8 mouse cellular contexts compared by ENCODE assay signal in genomic region chr7:35584786-35585190, GRCm38 (mm10). TPM values are rescaled to one million over a fixed set of nuclear protein-coding genes. Genes with fewer than 3 reads are reported as not detected.
DNase-seq lines count a peak whose midpoint lies in the region; ATAC-seq lines count a peak whose summit lies in the region.

No protein-coding gene starts in this region.

- H3K9me3 ChIP-seq in forebrain, embryonic 15.5 days: no peaks in the 10 kb centered on the region
- no peaks in the 10 kb centered on the region for H3K9me3 ChIP-seq in kidney, embryonic 15.5 days (replicated peaks)

- WGBS in forebrain, embryonic 15.5 days: under 1% methylated on average over 50 of the region's 50 CpGs
- under 1% methylated on average over 50 of the region's 50 CpGs for WGBS in kidney, embryonic 15.5 days

- ATAC-seq in forebrain, embryonic 15.5 days (replicated peaks): no peak
- no peak for ATAC-seq in kidney, embryonic 15.5 days (replicated peaks; ENCODE audit: low FRiP score)

- DNase-seq in gastrocnemius, adult 18-20 months (ENCODE audit: low spot score): peak; percentile 5
- no peak for DNase-seq in gastrocnemius, postnatal 36 days
- peak; percentile 40 for DNase-seq in T-cell, adult 2 months (ENCODE audit: low spot score)
- DNase-seq in lung, postnatal 25 days (ENCODE audit: low spot score): peak; percentile 4
- peak; percentile 46 to 78 for DNase-seq in spleen, postnatal 4 days (ENCODE audit: low spot score in 2 of 2)
- DNase-seq in layer of hippocampus, adult 18-20 months (ENCODE audit: low spot score in 2 of 2): no peak

- peak overlapping the region; percentile 51 for H3K9ac ChIP-seq in forebrain, embryonic 15.5 days (replicated peaks)
- peak overlapping the region; percentile 35; the same call in 1 of the 2 replicates for H3K9ac ChIP-seq in kidney, embryonic 15.5 days

- intact Hi-C loops in gastrocnemius, postnatal 36 days (cut with DNase I): loop anchor here (5.0 kb wide), 1 partner anchor 53 kb away; no protein-coding TSS in a partner anchor

- H3K4me1 ChIP-seq in forebrain, embryonic 15.5 days: peaks cover 25% of the 10 kb centered on the region
- H3K4me1 ChIP-seq in kidney, embryonic 15.5 days: peaks cover 27% of the 10 kb centered on the region

- peaks cover 35% of the 10 kb centered on the region for H3K27me3 ChIP-seq in forebrain, embryonic 15.5 days
- peaks cover 46% of the 10 kb centered on the region for H3K27me3 ChIP-seq in kidney, embryonic 15.5 days

- H3K27ac ChIP-seq in forebrain, embryonic 15.5 days (replicated peaks): no peak overlapping the region
- H3K27ac ChIP-seq in kidney, embryonic 15.5 days: no peak overlapping the region

- H3K36me3 ChIP-seq in forebrain, embryonic 15.5 days: no peaks in the 10 kb centered on the region
- no peaks in the 10 kb centered on the region for H3K36me3 ChIP-seq in kidney, embryonic 15.5 days

- H3K4me3 ChIP-seq in forebrain, embryonic 15.5 days: peak overlapping the region; percentile 83
- peak overlapping the region; percentile 92 for H3K4me3 ChIP-seq in kidney, embryonic 15.5 days (replicated peaks)

- peak overlapping the region; percentile 100 for H3K4me2 ChIP-seq in forebrain, embryonic 15.5 days (replicated peaks)
- H3K4me2 ChIP-seq in kidney, embryonic 15.5 days: peak overlapping the region; percentile 92

RNA-seq across cellular contexts. Expression of gene Rgs9bp, which starts 0.6 kb away (rescaled TPM):
- total RNA-seq in gastrocnemius, adult 18-20 months (2021): under 1 TPM in 1 of 2 experiments, not detected in 1; 0.11 TPM
- total RNA-seq in gastrocnemius, postnatal 36 days (2021): under 1 TPM in 1 of 2 experiments, not detected in 1; 0.05 TPM
- polyA plus RNA-seq in forebrain, embryonic 15.5 days (2015; fragmentation: Nextera tagmentation; extraction: Ambion mirVana): 0.08 and 0.10 TPM in 2 replicates
- 0.23 TPM in 2 replicates for polyA plus RNA-seq in kidney, embryonic 15.5 days (2015; fragmentation: Nextera tagmentation; extraction: Ambion mirVana)
- under 1 TPM; 0.22 to 0.23 TPM for total RNA-seq in layer of hippocampus, adult 18-20 months (2021)

RNA-seq across cellular contexts. Expression of gene Ankrd27, which starts 1.3 kb away (rescaled TPM):
- 10 to 100 TPM; 12.3 to 15.5 TPM for total RNA-seq in gastrocnemius, adult 18-20 months (2021)
- 10 to 100 TPM in 1 of 2 experiments, 1 to 10 TPM in 1; 7.4 to 10.6 TPM for total RNA-seq in gastrocnemius, postnatal 36 days (2021)
- 30.1 and 32.0 TPM in 2 replicates for polyA plus RNA-seq in forebrain, embryonic 15.5 days (2015; fragmentation: Nextera tagmentation; extraction: Ambion mirVana)
- polyA plus RNA-seq in kidney, embryonic 15.5 days (2015; fragmentation: Nextera tagmentation; extraction: Ambion mirVana): 34.3 and 38.7 TPM in 2 replicates
- total RNA-seq in layer of hippocampus, adult 18-20 months (2021): 10 to 100 TPM; 36.2 to 37.8 TPM

RNA-seq across cellular contexts. Expression of gene Nudt19, which starts 28.7 kb away (rescaled TPM):
- total RNA-seq in gastrocnemius, adult 18-20 months (2021): 10 to 100 TPM; 47.9 to 52.6 TPM
- 10 to 100 TPM; 39.5 to 40.8 TPM for total RNA-seq in gastrocnemius, postnatal 36 days (2021)
- 97.4 and 97.5 TPM in 2 replicates for polyA plus RNA-seq in forebrain, embryonic 15.5 days (2015; fragmentation: Nextera tagmentation; extraction: Ambion mirVana)
- polyA plus RNA-seq in kidney, embryonic 15.5 days (2015; fragmentation: Nextera tagmentation; extraction: Ambion mirVana): 66.6 and 68.0 TPM in 2 replicates
- 10 to 100 TPM; 62.4 to 65.4 TPM for total RNA-seq in layer of hippocampus, adult 18-20 months (2021)

RNA-seq across cellular contexts. Expression of gene Tdrd12, which starts 47.2 kb away (rescaled TPM):
- not detected for total RNA-seq in gastrocnemius, adult 18-20 months (2021)
- not detected for total RNA-seq in gastrocnemius, postnatal 36 days (2021)
- polyA plus RNA-seq in forebrain, embryonic 15.5 days (2015; fragmentation: Nextera tagmentation; extraction: Ambion mirVana): 0.43 and 0.51 TPM in 2 replicates
- polyA plus RNA-seq in kidney, embryonic 15.5 days (2015; fragmentation: Nextera tagmentation; extraction: Ambion mirVana): 0.23 and 0.43 TPM in 2 replicates
- total RNA-seq in layer of hippocampus, adult 18-20 months (2021): under 1 TPM; 0.27 to 0.56 TPM

Comparison
In these comparisons a context has a peak if more than half of its experiments do, and no peak if none do; other contexts are left out.
1. DNase-seq: peak in gastrocnemius, adult 18-20 months (single experiment), T-cell, adult 2 months (single experiment), lung, postnatal 25 days (single experiment) and spleen, postnatal 4 days (2 of 2); none in gastrocnemius, postnatal 36 days (0 of 2) and layer of hippocampus, adult 18-20 months (0 of 2).